Mouse (Mus musculus): Measurements from ENCODE around the gene Erp44.

DNA sequence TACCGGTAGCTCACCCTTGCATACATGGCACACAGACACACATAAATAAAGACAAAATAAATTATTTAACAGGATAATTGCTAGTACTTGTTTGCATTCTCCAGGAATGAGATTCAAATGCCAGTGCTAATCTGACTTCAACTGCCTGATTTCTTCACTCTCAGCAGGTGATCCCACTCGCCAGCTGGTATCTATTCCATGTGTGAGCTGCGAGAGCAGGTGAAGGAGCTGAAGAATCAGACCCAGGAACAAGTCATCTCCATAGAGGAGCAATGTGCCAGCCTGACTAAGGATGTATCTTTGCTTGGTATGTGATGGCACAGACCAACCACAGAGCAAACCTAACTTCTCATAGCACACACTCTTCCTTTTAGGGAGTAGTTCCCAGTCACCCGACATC is 75.8 kb downstream of the Erp44 start:
- no peak for TF ChIP-seq CTCF (IDR thresholded peaks at IDR 0.05; ENCODE audit: extremely low read depth, insufficient read depth, insufficient read length, insufficient replicate concordance)
- TF ChIP-seq POLR2A (IDR thresholded peaks at IDR 0.05; ENCODE audit: low read depth, low read length), result no peak
